Mouse (Mus musculus): ENCODE data around the gene Gm47985. TPM values are rescaled to one million over a fixed set of nuclear protein-coding genes. Genes with fewer than 3 reads are reported as not detected.
"Not testable (repeated sequence)": the region's sequence is repeated elsewhere in the genome, so short reads cannot be mapped to it uniquely, and the experiment has no call there.

Gm47985 gene
- polyA plus RNA-seq, 1 experiment, result 0.20 TPM

DNA sequence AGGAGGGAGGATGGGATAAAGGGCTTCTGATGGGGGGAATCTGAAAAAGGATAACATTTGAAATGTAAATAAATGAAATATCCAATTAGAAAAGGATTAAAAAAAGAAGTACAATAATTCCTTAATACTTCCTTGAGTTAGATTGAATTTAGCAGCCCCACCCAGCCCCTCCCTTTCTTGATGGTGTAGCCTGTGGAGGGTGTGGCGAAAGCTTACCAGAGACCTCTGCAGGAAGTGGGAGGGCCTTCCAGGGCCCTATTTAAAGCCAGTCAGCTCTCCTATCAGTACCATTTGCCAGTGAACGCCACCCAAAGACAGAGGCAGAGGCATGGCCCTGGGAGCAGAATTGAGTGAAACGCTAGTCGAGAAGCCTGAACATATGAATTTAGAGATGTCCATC is 15.8 kb downstream of the Gm47985 start, which contains the start of gene Gm47995:
Gene Gm47995 (plus strand): TSS at position 329 of the 400 bp plus-strand sequence.
- not testable (repeated sequence) for H3K27ac ChIP-seq (ENCODE audit: insufficient read depth, low read length); H3K4me1 ChIP-seq (ENCODE audit: control insufficient read depth, insufficient read depth, insufficient read length); H3K4me3 ChIP-seq (ENCODE audit: extremely low read depth, insufficient read depth, insufficient read length); H3K27me3 ChIP-seq (ENCODE audit: control insufficient read depth, insufficient read depth, low read length); H3K36me3 ChIP-seq (ENCODE audit: control insufficient read depth, insufficient read depth, low read length); DNase-seq (ENCODE audit: low read depth in 1 of 2, low spot score in 2 of 2)
- 62% methylated on average over 3 of the region's 4 CpGs for WGBS

DNA sequence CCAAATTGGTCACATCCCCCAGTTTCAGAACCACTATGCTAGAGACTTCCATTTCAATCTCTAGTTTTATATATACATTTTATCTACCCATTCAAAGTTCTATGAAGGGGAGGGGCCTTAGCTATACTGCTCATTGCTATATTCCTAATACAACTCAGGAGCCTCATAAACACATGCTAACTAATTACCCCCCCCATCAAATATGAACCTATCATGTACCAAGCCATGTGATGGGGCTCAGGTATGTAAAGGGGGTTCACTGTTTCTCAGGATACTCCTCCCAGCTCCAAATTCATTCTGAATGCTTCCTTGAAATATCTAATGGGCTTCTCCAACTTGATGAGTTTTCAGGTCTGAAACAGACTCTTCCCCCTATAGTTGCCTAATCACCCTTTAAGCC is 18.3 kb downstream of the Gm47985 start:
- not testable (repeated sequence) for H3K4me3 ChIP-seq (ENCODE audit: extremely low read depth, insufficient read depth, insufficient read length); H3K27ac ChIP-seq (ENCODE audit: insufficient read depth, low read length); H3K36me3 ChIP-seq (ENCODE audit: control insufficient read depth, insufficient read depth, low read length); H3K27me3 ChIP-seq (ENCODE audit: control insufficient read depth, insufficient read depth, low read length); DNase-seq (ENCODE audit: low read depth in 1 of 2, low spot score in 2 of 2); H3K4me1 ChIP-seq (ENCODE audit: control insufficient read depth, insufficient read depth, insufficient read length)

DNA sequence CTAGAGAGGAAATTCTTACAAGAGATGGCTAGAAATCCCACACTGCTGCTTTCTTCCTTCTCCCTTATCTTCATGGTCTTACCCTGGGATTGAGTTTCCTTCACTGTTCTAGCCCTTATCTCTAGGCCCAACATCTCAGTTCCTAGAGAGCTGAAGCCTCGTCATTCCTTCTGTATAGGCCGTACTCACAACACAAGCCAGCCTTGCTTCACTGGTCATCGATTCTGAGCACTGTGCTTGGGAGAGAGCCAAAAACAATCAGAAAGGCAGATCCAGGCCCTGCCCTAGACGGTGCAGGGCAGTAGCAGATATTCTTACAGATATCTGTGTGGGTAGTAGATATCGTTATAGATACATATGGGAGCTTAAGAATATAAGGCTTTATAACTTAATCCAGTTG is 20.4 kb downstream of the Gm47985 start:
- not testable (repeated sequence) for H3K27me3 ChIP-seq (ENCODE audit: control insufficient read depth, insufficient read depth, low read length); H3K4me3 ChIP-seq (ENCODE audit: extremely low read depth, insufficient read depth, insufficient read length); DNase-seq (ENCODE audit: low read depth in 1 of 2, low spot score in 2 of 2); H3K27ac ChIP-seq (ENCODE audit: insufficient read depth, low read length); H3K36me3 ChIP-seq (ENCODE audit: control insufficient read depth, insufficient read depth, low read length); H3K4me1 ChIP-seq (ENCODE audit: control insufficient read depth, insufficient read depth, insufficient read length)
- WGBS, result 83% methylated on average over 3 of the region's 5 CpGs

DNA sequence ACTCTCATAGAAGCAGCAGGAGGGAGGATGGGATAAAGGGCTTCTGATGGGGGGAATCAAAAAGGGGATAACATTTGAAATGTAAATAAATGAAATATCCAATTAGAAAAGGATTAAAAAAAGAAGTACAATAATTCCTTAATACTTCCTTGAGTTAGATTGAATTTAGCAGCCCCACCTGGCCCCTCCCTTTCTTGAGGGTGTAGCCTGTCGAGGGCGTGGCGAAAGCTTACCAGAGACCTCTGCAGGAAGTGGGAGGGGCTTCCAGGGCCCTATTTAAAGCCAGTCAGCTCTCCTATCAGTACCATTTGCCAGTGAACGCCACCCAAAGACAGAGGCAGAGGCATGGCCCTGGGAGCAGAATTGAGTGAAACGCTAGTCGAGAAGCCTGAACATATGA is 21.5 kb downstream of the Gm47985 start, which contains the start of gene 3110040M04Rik:
Gene 3110040M04Rik (plus strand): TSS at position 304 of the 400 bp plus-strand sequence.
- not testable (repeated sequence) for DNase-seq (ENCODE audit: low read depth in 1 of 2, low spot score in 2 of 2); H3K4me1 ChIP-seq (ENCODE audit: control insufficient read depth, insufficient read depth, insufficient read length); H3K27ac ChIP-seq (ENCODE audit: insufficient read depth, low read length); H3K27me3 ChIP-seq (ENCODE audit: control insufficient read depth, insufficient read depth, low read length); H3K36me3 ChIP-seq (ENCODE audit: control insufficient read depth, insufficient read depth, low read length); H3K4me3 ChIP-seq (ENCODE audit: extremely low read depth, insufficient read depth, insufficient read length)
- no CpG with 5 or more reads among the region's 6 CpGs for WGBS

DNA sequence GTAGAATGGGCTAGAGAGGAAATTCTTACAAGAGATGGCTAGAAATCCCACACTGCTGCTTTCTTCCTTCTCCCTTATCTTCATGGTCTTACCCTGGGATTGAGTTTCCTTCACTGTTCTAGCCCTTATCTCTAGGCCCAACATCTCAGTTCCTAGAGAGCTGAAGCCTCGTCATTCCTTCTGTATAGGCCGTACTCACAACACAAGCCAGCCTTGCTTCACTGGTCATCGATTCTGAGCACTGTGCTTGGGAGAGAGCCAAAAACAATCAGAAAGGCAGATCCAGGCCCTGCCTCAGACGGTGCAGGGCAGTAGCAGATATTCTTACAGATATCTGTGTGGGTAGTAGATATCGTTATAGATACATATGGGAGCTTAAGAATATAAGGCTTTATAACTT is 26.2 kb downstream of the Gm47985 start:
- WGBS, result 86% methylated on average over 4 of the region's 5 CpGs
- H3K36me3 ChIP-seq (ENCODE audit: control insufficient read depth, insufficient read depth, low read length); H3K27ac ChIP-seq (ENCODE audit: insufficient read depth, low read length); H3K27me3 ChIP-seq (ENCODE audit: control insufficient read depth, insufficient read depth, low read length); H3K4me3 ChIP-seq (ENCODE audit: extremely low read depth, insufficient read depth, insufficient read length); H3K4me1 ChIP-seq (ENCODE audit: control insufficient read depth, insufficient read depth, insufficient read length); DNase-seq (ENCODE audit: low read depth in 1 of 2, low spot score in 2 of 2): not testable (repeated sequence)

DNA sequence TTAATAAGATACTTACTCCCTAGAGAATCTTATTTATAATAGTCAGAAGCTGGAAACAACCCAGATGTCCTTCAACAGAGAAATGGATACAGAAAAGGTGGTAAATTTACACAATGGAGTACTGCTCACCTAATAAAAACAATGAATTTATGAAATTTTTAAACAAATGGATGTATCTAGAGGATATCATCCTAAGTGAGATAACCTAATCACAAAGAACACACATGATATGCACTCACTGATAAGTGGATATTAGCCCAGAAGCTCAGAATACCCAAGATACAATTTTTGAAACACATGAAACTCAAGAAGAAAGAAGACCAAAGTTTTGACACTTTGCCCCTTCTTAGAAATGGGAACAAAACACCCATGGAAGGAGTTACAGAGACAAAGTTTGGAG is 26.6 kb downstream of the Gm47985 start:
- not testable (repeated sequence) for DNase-seq (ENCODE audit: low read depth in 1 of 2, low spot score in 2 of 2); H3K4me3 ChIP-seq (ENCODE audit: extremely low read depth, insufficient read depth, insufficient read length); H3K4me1 ChIP-seq (ENCODE audit: control insufficient read depth, insufficient read depth, insufficient read length)

DNA sequence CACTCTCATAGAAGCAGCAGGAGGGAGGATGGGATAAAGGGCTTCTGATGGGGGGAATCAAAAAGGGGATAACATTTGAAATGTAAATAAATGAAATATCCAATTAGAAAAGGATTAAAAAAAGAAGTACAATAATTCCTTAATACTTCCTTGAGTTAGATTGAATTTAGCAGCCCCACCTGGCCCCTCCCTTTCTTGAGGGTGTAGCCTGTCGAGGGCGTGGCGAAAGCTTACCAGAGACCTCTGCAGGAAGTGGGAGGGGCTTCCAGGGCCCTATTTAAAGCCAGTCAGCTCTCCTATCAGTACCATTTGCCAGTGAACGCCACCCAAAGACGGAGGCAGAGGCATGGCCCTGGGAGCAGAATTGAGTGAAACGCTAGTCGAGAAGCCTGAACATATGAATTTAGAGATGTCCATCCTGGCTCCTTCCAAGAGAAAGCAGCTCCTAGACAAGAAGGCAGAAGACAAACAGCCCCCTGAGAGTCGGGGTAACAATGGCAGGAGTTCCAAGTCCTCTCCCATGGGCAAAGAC is 27.6 kb downstream of the Gm47985 start, which contains the start of gene Gm47996:
Gene Gm47996 (plus strand): TSS at position 308 of the 532 bp plus-strand sequence.
- H3K4me3 ChIP-seq (ENCODE audit: extremely low read depth, insufficient read depth, insufficient read length); DNase-seq (ENCODE audit: low read depth in 1 of 2, low spot score in 2 of 2): not testable (repeated sequence)

More for the DNA sequence above, 26.6 kb downstream of the Gm47985 start:
- not testable (repeated sequence) for H3K27ac ChIP-seq (ENCODE audit: insufficient read depth, low read length); H3K27me3 ChIP-seq (ENCODE audit: control insufficient read depth, insufficient read depth, low read length); H3K36me3 ChIP-seq (ENCODE audit: control insufficient read depth, insufficient read depth, low read length)

DNA sequence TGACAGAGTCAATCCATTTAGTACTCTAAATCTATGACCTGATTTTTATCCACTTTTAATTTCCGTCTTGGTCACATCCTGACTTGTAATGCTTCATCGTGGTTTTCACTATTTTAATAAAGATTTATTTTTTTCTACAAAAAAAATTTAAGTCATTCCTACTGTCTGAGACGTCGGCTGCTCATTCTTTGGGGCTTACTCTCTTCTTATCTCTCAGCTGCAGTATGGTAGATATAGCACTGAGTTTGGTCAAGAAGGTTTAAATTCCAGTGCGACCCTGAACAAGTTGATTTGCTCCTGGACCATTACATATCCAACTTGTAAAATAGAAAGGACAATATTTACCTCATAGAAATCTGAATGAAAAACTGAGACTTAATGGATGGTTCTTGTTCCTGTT is 29.3 kb downstream of the Gm47985 start:
- DNase-seq (ENCODE audit: low read depth in 1 of 2, low spot score in 2 of 2); H3K36me3 ChIP-seq (ENCODE audit: control insufficient read depth, insufficient read depth, low read length); H3K4me3 ChIP-seq (ENCODE audit: extremely low read depth, insufficient read depth, insufficient read length); H3K4me1 ChIP-seq (ENCODE audit: control insufficient read depth, insufficient read depth, insufficient read length); H3K27ac ChIP-seq (ENCODE audit: insufficient read depth, low read length); H3K27me3 ChIP-seq (ENCODE audit: control insufficient read depth, insufficient read depth, low read length): not testable (repeated sequence)
- 82% methylated on average over 5 of the region's 5 CpGs for WGBS

More for the DNA sequence above, 27.6 kb downstream of the Gm47985 start, which contains the start of gene Gm47996:
- 81% methylated on average over 5 of the region's 8 CpGs for WGBS
- H3K27ac ChIP-seq (ENCODE audit: insufficient read depth, low read length); H3K27me3 ChIP-seq (ENCODE audit: control insufficient read depth, insufficient read depth, low read length); H3K36me3 ChIP-seq (ENCODE audit: control insufficient read depth, insufficient read depth, low read length); H3K4me1 ChIP-seq (ENCODE audit: control insufficient read depth, insufficient read depth, insufficient read length): not testable (repeated sequence)

Measured in spleen, adult 2 months (tissue).